Mouse (Mus musculus) ES-Bruce4 (cell line): ENCODE data around the gene Spryd3.

Experiments
- CTCF ChIP-seq: IDR thresholded peaks from one replicate; pipeline ENCODE4 v1.8.1; 2011; ENCODE audit warnings: low read depth, low read length
- POLR2A ChIP-seq: IDR thresholded peaks from one replicate; pipeline ENCODE4 v1.8.1; 2011; ENCODE audit warnings: low read length; ENCODE audit not compliant: insufficient read depth

GRCm38 (mm10) chr15:102116753-102117415 lies 19.1 kb downstream of the Spryd3 start:
- TF ChIP-seq CTCF (no peak), POLR2A (no peak)
